Mouse (Mus musculus): ENCODE results near the gene Sema4a.

DNA sequence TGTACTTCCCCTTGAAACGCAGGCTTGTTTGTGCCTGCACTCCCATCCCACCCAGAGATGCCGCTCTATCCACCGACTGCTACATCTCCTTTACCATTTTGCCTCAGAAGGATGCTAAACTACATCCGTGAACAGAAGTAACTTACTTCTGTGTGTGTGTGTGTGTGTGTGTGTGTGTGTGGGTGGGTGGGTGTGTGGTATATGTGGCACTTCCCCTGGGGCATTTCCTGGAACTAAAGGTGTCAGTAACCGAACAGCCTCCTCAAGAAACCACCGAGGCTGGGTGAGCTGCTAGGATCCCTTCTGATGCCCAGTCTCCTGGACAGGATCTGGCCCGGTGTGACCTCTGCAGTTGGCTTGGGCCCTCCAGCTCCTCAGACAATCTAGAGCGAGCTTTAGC, 7.0 kb downstream of the Sema4a start:
- TF ChIP-seq CTCF (IDR thresholded peaks at IDR 0.05; ENCODE audit: borderline replicate concordance, extremely low read depth, insufficient read depth, insufficient read length) = no peak
- no peak for TF ChIP-seq POLR2A (IDR thresholded peaks at IDR 0.05; ENCODE audit: borderline replicate concordance, extremely low read depth, insufficient read depth, insufficient read length, poor library complexity, severe bottlenecking)
